In the genomic region with DNA sequence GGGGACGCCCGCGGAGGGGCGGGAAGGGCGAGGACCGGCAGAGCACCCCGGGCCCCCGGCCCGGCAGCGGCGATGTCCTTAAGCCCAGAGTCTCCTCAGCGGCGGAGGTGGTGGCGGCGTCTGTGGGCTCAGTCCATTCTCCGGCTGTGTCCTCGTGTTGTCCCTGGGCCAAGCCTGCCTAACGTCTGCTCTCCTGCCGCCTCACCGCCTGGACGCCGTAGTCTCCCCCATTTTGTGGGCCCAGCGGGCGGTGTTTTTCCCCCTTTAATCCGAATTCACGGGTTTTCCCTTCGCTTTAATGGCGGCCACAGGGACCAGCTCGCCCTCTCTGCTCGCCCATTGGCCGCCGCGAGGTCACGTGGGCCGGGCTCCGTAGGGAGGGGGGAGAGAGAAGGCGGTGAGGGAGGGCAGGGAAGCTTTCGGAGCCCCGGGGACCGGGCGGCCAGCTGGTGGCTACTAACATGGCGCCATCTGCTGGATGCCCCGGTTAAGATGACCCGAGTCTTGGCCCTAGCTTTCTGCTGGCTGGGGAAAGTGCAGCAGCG, we compare ENCODE assay signal across 1 mouse cellular context.
TF ChIP-seq lines count a peak whose summit lies in the region.

No protein-coding gene starts in this region.

TF ChIP-seq in CH12.LX, 34 proteins besides CTCF, POLR2A, EP300 and RAD21 (continued from another document):
- TF ChIP-seq SIN3A (IDR thresholded peaks at IDR 0.05; ENCODE audit: low read length) = peak; percentile 90
- peak; percentile 99 for TF ChIP-seq USF1 (IDR thresholded peaks at IDR 0.05; ENCODE audit: low read depth, low read length)
- peak; percentile 90 for TF ChIP-seq TBP (conservative IDR thresholded peaks at IDR 0.05; ENCODE audit: low read depth, low read length)
- peak; percentile 94 for TF ChIP-seq ZMIZ1 (IDR thresholded peaks at IDR 0.05; ENCODE audit: low read depth, low read length)
- no peak for TF ChIP-seq CHD2 (IDR thresholded peaks at IDR 0.05; ENCODE audit: low read length)
- peak; percentile 46; the same call in 1 of the 2 replicates for TF ChIP-seq IRF4 (IDR thresholded peaks at IDR 0.05; ENCODE audit: low read depth, low read length)
- peak; percentile 97 for TF ChIP-seq NELFE (IDR thresholded peaks at IDR 0.05; ENCODE audit: low read depth, low read length)
- peak; percentile 62 for TF ChIP-seq HCFC1 (IDR thresholded peaks at IDR 0.05; ENCODE audit: low read depth, low read length)
- no peak; the same call in 1 of the 2 replicates for TF ChIP-seq CHD1 (IDR thresholded peaks at IDR 0.05; ENCODE audit: low read depth, low read length)
- TF ChIP-seq ZKSCAN1 (IDR thresholded peaks at IDR 0.05; ENCODE audit: borderline replicate concordance, low read depth, low read length) = no peak
- peak; percentile 79; the same call in 1 of the 2 replicates for TF ChIP-seq POLR2AphosphoS2 (IDR thresholded peaks at IDR 0.05; ENCODE audit: low read depth, low read length)
- TF ChIP-seq JUND (conservative IDR thresholded peaks at IDR 0.05; ENCODE audit: low read depth, low read length) = no peak
- TF ChIP-seq KAT2A (IDR thresholded peaks at IDR 0.05; ENCODE audit: insufficient replicate concordance, low read length) = 0 out of 2 replicates have a peak, but pooled peaks have one; percentile 42
- peak; percentile 61 for TF ChIP-seq NRF1 (IDR thresholded peaks at IDR 0.05; ENCODE audit: low read depth, low read length)
- peak; percentile 97 for TF ChIP-seq USF2 (conservative IDR thresholded peaks at IDR 0.05; ENCODE audit: low read depth, low read length)
